Mouse (Mus musculus) stomach, postnatal 0 days (tissue): ENCODE measurements around the gene Elavl4. TPM values are rescaled to one million over a fixed set of nuclear protein-coding genes. Genes with fewer than 3 reads are reported as not detected.

Source experiments
- ATAC-seq: fragments of 200-750 bp; cut with Nextera tagmentation; 2 replicates; pipeline ENCODE4 v1.8.0; 2017; ENCODE audit not compliant: low FRiP score, low TSS enrichment
- DNase-seq: peaks from one replicate; pipeline ENCODE4 v3.0.0-alpha.2; 2016; ENCODE audit warnings: low spot score
- H3K27ac ChIP-seq: fragments of 300-500 bp; sonication (generic); replicated peaks from 2 replicates; pipeline ENCODE4 v1.5.1; 2014; ENCODE audit warnings: mild to moderate bottlenecking, control low read depth
- H3K27me3 ChIP-seq: fragments of 300-500 bp; sonication (generic); 2 replicates; pipeline ENCODE4 v1.6.1; 2014; ENCODE audit warnings: low read length; ENCODE audit not compliant: control insufficient read depth, insufficient read depth
- H3K36me3 ChIP-seq: fragments of 300-500 bp; sonication (generic); 2 replicates; pipeline ENCODE4 v1.6.1; 2014; ENCODE audit warnings: low read length, mixed read lengths; ENCODE audit not compliant: control insufficient read depth, insufficient read depth
- H3K4me1 ChIP-seq: fragments of 300-500 bp; sonication (generic); replicated peaks from 2 replicates; pipeline ENCODE4 v1.6.1; 2014; ENCODE audit warnings: antibody characterized with exemption; ENCODE audit not compliant: control insufficient read depth, insufficient read depth
- H3K4me2 ChIP-seq: fragments of 300-500 bp; sonication (generic); replicated peaks from 2 replicates; pipeline ENCODE4 v1.6.1; 2014; ENCODE audit warnings: low read depth, mild to moderate bottlenecking, control low read depth, moderate library complexity
- H3K4me3 ChIP-seq: fragments of 300-500 bp; sonication (generic); 2 replicates; pipeline ENCODE4 v1.5.1; 2014; ENCODE audit warnings: low read depth, low read length, control low read depth
- H3K9ac ChIP-seq: fragments of 300-500 bp; sonication (generic); 2 replicates; pipeline ENCODE4 v1.6.1; 2014; ENCODE audit warnings: mild to moderate bottlenecking, low read length, control low read depth, mixed read lengths
- H3K9me3 ChIP-seq: fragments of 300-500 bp; sonication (generic); 2 replicates; pipeline ENCODE4 v1.6.1; 2016; ENCODE audit warnings: low read length; ENCODE audit not compliant: control insufficient read depth
- CTCF ChIP-seq: IDR thresholded peaks from 2 replicates; pipeline ENCODE4 v1.5.1; 2016; ENCODE audit warnings: antibody characterized with exemption, low read depth, mild to moderate bottlenecking, moderate library complexity
- EP300 ChIP-seq: optimal IDR thresholded peaks from 2 replicates; pipeline ENCODE3; 2016; ENCODE audit warnings: antibody characterized with exemption
- WGBS: fragments of 180-500 bp; shearing (Covaris S2); extraction: QIAGEN DNeasy Blood & Tissue Kit; methylation state at CpG from one replicate; pipeline ENCODE4 v1.1.7; 2014; 5-methylcytosine and 5-hydroxymethylcytosine counted together
- polyA plus RNA-seq: library from polyadenylated mRNA; unstranded; fragments of >200 nt; fragmentation: Nextera tagmentation; extraction: Ambion mirVana; gene quantifications from 2 replicates; pipeline ENCODE4 v1.2.1, GENCODE M21; 2015

Elavl4 gene
- polyA plus RNA-seq, 1 experiment from 2014 or later, result 15.3 TPM

- WGBS, result 24% methylated on average over 15 of the region's 15 CpGs
- H3K4me2 ChIP-seq, result 0 out of 2 replicates have a peak overlapping the region, but pooled peaks have one; percentile 3
Measured at GRCm38 (mm10) chr4:110285346-110286330, 66.1 kb downstream of the Elavl4 start.

GRCm38 (mm10) chr4:110284446-110284845 lies 67.3 kb downstream of the Elavl4 start:
- Histone ChIP-seq H3K4me3 (no peak overlapping the region), H3K27me3 (no peaks in the 10 kb centered on the region), H3K9me3 (no peaks in the 10 kb centered on the region), H3K4me2 (no peak overlapping the region), H3K4me1 (no peaks in the 10 kb centered on the region), H3K9ac (no peak overlapping the region), H3K36me3 (no peaks in the 10 kb centered on the region), H3K27ac (no peak overlapping the region)
- WGBS, result 80% methylated on average over 3 of the region's 3 CpGs
- TF ChIP-seq CTCF (no peak), EP300 (no peak)
- DNase-seq, result no peak
- ATAC-seq, result no peak

More at GRCm38 (mm10) chr4:110285346-110286330, 66.1 kb downstream of the Elavl4 start:
- Histone ChIP-seq H3K4me1 (no peaks in the 10 kb centered on the region), H3K9me3 (no peaks in the 10 kb centered on the region), H3K36me3 (no peaks in the 10 kb centered on the region), H3K27ac (no peak overlapping the region), H3K4me3 (no peak overlapping the region), H3K27me3 (no peaks in the 10 kb centered on the region), H3K9ac (no peak overlapping the region)
- DNase-seq (no peak), ATAC-seq (no peak)
- TF ChIP-seq EP300 (no peak), CTCF (no peak)

- H3K4me3 ChIP-seq, result no peak overlapping the region
- WGBS, result 15% methylated on average over 4 of the region's 4 CpGs
- no peaks in the 10 kb centered on the region for H3K36me3 ChIP-seq
- ATAC-seq (no peak), DNase-seq (no peak)
- H3K9me3 ChIP-seq, result no peaks in the 10 kb centered on the region
- H3K4me2 ChIP-seq, result no peak overlapping the region
- no peaks in the 10 kb centered on the region for H3K27me3 ChIP-seq
- H3K4me1 ChIP-seq, result no peaks in the 10 kb centered on the region
- H3K27ac ChIP-seq, result no peak overlapping the region
- TF ChIP-seq CTCF (no peak), EP300 (no peak)
- no peak overlapping the region for H3K9ac ChIP-seq
Measured at GRCm38 (mm10) chr4:110270046-110270445, 81.7 kb downstream of the Elavl4 start.

GRCm38 (mm10) chr4:110266804-110267575 lies 84.7 kb downstream of the Elavl4 start:
- Histone ChIP-seq H3K4me2 (no peak overlapping the region), H3K27me3 (no peaks in the 10 kb centered on the region), H3K4me3 (no peak overlapping the region), H3K36me3 (no peaks in the 10 kb centered on the region), H3K9ac (no peak overlapping the region), H3K4me1 (no peaks in the 10 kb centered on the region), H3K9me3 (no peaks in the 10 kb centered on the region), H3K27ac (no peak overlapping the region)
- 48% methylated on average over 9 of the region's 9 CpGs for WGBS
- TF ChIP-seq EP300, result no peak
- TF ChIP-seq CTCF, result no peak
- DNase-seq (no peak), ATAC-seq (no peak)

GRCm38 (mm10) chr4:110264345-110264943 lies 87.3 kb downstream of the Elavl4 start:
- H3K9me3 ChIP-seq, result no peaks in the 10 kb centered on the region
- no peak for ATAC-seq
- no peaks in the 10 kb centered on the region for H3K27me3 ChIP-seq
- H3K4me2 ChIP-seq, result no peak overlapping the region
- no peaks in the 10 kb centered on the region for H3K4me1 ChIP-seq
- no peak for DNase-seq
- TF ChIP-seq CTCF (no peak), EP300 (no peak)
- H3K4me3 ChIP-seq, result no peak overlapping the region
- no peak overlapping the region for H3K9ac ChIP-seq
- no peak overlapping the region for H3K27ac ChIP-seq
- no peaks in the 10 kb centered on the region for H3K36me3 ChIP-seq
- 48% methylated on average over 8 of the region's 8 CpGs for WGBS
